Mouse (Mus musculus): Measurements from ENCODE around the gene Sipa1l1. TPM values are rescaled to one million over a fixed set of nuclear protein-coding genes. Genes with fewer than 3 reads are reported as not detected.
A peak's percentile ranks its signal among the peaks of the same experiment; 100 is the strongest.

Sipa1l1 gene
- polyA plus RNA-seq, 1 experiment from 2014 or later, result 14.1 TPM

DNA sequence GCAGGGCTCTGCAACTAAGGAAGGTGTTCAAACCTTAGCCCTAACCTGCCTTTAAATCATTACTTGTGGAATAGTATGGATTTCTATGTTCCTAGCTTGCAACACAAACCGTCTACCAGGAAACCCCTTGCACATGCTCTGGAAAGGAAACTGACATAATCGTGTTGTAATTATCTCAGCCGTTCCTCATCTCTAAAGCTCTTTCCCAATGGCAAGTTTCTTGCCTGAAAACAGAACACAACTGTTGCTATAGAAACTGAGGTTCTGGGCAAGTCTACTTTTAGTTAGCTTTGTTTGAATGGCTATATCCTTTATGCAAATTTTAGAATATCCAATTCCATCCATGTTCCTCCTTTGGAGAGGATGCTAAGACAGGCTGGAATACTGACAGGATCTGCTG, 217.9 kb downstream of the Sipa1l1 start:
- Histone ChIP-seq H3K27me3 (ENCODE audit: control insufficient read depth, insufficient read depth, low read length) (no peaks in the 10 kb centered on the region), H3K9me3 (ENCODE audit: control insufficient read depth, low read length) (no peaks in the 10 kb centered on the region), H3K9ac (no peak overlapping the region), H3K36me3 (replicated peaks; ENCODE audit: control insufficient read depth, insufficient read depth) (0 out of 2 replicates have a peak, but pooled peaks cover 4% of the 10 kb centered on the region), H3K4me2 (replicated peaks) (no peak overlapping the region), H3K27ac (no peak overlapping the region), H3K4me3 (replicated peaks; ENCODE audit: low read length) (no peak overlapping the region), H3K4me1 (replicated peaks; ENCODE audit: control insufficient read depth, insufficient read depth, low read length) (no peaks in the 10 kb centered on the region)
- 83% methylated on average over 3 of the region's 3 CpGs for WGBS
- no peak for ATAC-seq (ENCODE audit: low FRiP score)
- no peak for DNase-seq (ENCODE audit: low spot score)

DNA sequence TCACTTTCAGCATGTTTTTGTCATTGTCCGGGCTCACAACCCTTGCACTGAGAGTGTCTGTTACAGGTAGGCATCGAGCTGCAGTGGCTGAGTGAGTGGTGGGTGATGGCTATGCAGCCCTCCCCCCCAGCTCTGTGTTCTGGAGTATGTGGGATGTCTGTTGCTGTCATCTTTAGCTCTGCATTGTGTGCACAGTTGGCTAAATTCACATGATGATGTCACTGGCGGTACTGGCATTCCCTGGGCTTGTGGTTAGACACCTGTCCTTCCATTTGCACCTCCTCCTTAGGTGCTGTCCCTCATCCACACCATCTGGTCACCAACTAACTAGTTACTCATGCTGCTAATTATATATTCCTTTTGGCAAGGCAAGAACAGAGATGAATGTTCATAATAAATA, 218.5 kb downstream of the Sipa1l1 start:
- no peak for ATAC-seq (ENCODE audit: low FRiP score)
- 0 out of 2 replicates have a peak, but pooled peaks cover 4% of the 10 kb centered on the region for H3K36me3 ChIP-seq (replicated peaks; ENCODE audit: control insufficient read depth, insufficient read depth)
- no peaks in the 10 kb centered on the region for H3K4me1 ChIP-seq (replicated peaks; ENCODE audit: control insufficient read depth, insufficient read depth, low read length)
- H3K4me3 ChIP-seq (replicated peaks; ENCODE audit: low read length), result no peak overlapping the region
- no peaks in the 10 kb centered on the region for H3K27me3 ChIP-seq (ENCODE audit: control insufficient read depth, insufficient read depth, low read length)
- H3K4me2 ChIP-seq (replicated peaks), result no peak overlapping the region
- H3K9ac ChIP-seq, result no peak overlapping the region
- no peak for DNase-seq (ENCODE audit: low spot score)
- no peak overlapping the region for H3K27ac ChIP-seq
- H3K9me3 ChIP-seq (ENCODE audit: control insufficient read depth, low read length), result no peaks in the 10 kb centered on the region
- WGBS, result 90% methylated on average over 3 of the region's 3 CpGs

DNA sequence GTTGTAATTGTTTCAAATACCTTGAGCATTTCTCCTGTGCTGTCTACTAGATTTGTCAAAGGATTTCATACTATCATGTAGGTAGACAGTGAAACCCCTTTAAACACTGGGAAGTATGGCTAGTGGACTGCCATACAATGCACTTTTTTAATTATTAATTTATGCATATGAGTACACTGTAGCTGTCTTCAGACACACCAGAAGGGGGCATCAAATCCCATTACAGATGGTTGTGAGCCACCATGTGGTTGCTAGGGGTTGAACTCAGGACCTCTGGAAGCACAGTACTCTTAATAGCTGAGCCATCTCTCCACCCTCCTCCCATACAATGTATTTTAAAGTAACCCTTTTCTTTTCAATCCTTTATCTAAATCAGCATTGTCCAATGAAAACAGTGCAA, 219.0 kb downstream of the Sipa1l1 start:
- ATAC-seq (ENCODE audit: low FRiP score), result no peak
- Histone ChIP-seq H3K4me2 (replicated peaks) (no peak overlapping the region), H3K4me1 (replicated peaks; ENCODE audit: control insufficient read depth, insufficient read depth, low read length) (no peaks in the 10 kb centered on the region), H3K36me3 (replicated peaks; ENCODE audit: control insufficient read depth, insufficient read depth) (0 out of 2 replicates have a peak, but pooled peaks cover 4% of the 10 kb centered on the region), H3K9ac (no peak overlapping the region), H3K27ac (no peak overlapping the region), H3K4me3 (replicated peaks; ENCODE audit: low read length) (no peak overlapping the region), H3K27me3 (ENCODE audit: control insufficient read depth, insufficient read depth, low read length) (no peaks in the 10 kb centered on the region), H3K9me3 (ENCODE audit: control insufficient read depth, low read length) (no peaks in the 10 kb centered on the region)
- no peak for DNase-seq (ENCODE audit: low spot score)

DNA sequence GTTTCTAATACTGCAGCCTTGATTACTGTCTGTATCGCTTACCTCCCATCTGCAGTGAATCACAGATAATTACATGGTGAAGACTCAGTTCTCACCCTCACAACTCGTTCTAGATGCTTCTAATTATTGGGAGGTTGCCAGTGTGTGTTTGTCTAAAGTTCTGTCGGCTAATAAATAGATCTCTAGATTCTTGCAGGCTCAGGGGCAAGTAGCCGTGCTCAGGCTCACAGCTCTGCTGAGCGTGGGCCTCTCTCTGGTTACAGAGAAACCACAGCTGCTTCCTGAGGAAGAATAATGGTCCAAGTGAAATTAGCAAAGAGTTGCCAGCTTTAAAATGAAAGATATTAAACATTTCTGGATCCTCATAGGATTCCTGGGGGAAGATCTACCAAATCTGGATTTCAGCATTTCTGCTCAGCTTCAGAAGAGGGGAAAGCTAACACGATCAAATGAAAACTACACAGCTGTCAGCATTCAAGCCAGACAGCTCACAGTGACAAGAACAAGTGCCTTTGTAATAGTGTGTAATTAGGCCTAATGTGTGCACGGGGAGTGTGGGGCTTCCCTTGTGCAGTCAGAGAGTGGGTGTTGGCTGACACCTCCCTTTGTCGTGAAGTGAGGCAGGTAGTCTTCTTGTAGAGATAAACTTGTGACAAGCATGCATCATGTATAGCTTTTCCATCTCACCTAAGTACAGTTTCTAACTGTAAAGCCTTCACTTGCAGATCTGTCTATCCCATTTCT, 225.2 kb downstream of the Sipa1l1 start:
- Histone ChIP-seq H3K4me2 (replicated peaks) (no peak overlapping the region), H3K36me3 (replicated peaks; ENCODE audit: control insufficient read depth, insufficient read depth) (peaks cover 4% of the 10 kb centered on the region; the same call in 1 of the 2 replicates)

DNA sequence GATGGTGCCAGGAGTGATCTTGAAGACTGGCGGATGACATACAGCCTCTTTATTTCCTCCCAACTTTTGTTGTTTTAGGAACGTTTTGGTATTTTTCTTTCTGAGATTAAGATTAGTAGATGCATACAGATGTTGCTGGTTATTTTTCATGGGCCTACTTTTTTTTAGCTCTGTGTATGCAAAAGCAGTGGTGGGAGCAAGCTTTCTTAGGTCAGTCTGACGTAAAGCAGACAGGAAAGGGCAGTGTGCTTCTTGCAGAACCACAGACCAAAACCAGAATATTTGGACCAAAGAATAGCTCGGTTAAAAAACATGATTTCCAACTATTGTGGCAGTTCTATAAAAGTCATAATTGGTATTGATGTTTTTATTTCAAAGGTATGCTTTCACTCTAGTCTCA, 226.1 kb downstream of the Sipa1l1 start:
- no peak for ATAC-seq (ENCODE audit: low FRiP score)
- Histone ChIP-seq H3K4me3 (replicated peaks; ENCODE audit: low read length) (no peak overlapping the region), H3K27ac (no peak overlapping the region), H3K4me2 (replicated peaks) (no peak overlapping the region), H3K9ac (no peak overlapping the region), H3K27me3 (ENCODE audit: control insufficient read depth, insufficient read depth, low read length) (no peaks in the 10 kb centered on the region), H3K36me3 (replicated peaks; ENCODE audit: control insufficient read depth, insufficient read depth) (peaks cover 4% of the 10 kb centered on the region; the same call in 1 of the 2 replicates), H3K9me3 (ENCODE audit: control insufficient read depth, low read length) (no peaks in the 10 kb centered on the region), H3K4me1 (replicated peaks; ENCODE audit: control insufficient read depth, insufficient read depth, low read length) (no peaks in the 10 kb centered on the region)
- no peak for DNase-seq (ENCODE audit: low spot score)
- WGBS, result 88% methylated on average over 4 of the region's 4 CpGs

More for the DNA sequence above, 225.2 kb downstream of the Sipa1l1 start:
- Histone ChIP-seq H3K27ac (no peak overlapping the region), H3K9ac (no peak overlapping the region), H3K27me3 (ENCODE audit: control insufficient read depth, insufficient read depth, low read length) (no peaks in the 10 kb centered on the region), H3K4me3 (replicated peaks; ENCODE audit: low read length) (no peak overlapping the region), H3K4me1 (replicated peaks; ENCODE audit: control insufficient read depth, insufficient read depth, low read length) (no peaks in the 10 kb centered on the region), H3K9me3 (ENCODE audit: control insufficient read depth, low read length) (no peaks in the 10 kb centered on the region)
- no peak for ATAC-seq (ENCODE audit: low FRiP score)
- DNase-seq (ENCODE audit: low spot score), result no peak
- 53% methylated on average over 8 of the region's 8 CpGs for WGBS

DNA sequence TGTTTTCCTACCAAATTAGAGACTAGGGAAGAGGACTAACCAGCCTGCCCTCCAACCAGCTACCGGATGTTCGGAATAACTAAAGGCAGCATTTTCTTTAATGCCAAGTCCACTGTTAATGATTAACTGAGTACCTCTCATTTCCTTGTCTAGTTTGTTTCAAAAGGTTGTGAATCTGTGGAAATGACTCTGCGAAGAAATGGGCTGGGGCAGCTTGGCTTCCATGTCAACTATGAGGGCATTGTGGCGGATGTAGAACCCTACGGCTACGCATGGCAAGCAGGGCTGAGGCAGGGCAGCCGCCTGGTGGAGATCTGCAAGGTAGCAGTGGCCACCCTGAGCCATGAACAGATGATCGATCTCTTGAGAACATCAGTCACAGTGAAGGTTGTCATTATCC, 228.1 kb downstream of the Sipa1l1 start:
- WGBS, result 87% methylated on average over 8 of the region's 8 CpGs

DNA sequence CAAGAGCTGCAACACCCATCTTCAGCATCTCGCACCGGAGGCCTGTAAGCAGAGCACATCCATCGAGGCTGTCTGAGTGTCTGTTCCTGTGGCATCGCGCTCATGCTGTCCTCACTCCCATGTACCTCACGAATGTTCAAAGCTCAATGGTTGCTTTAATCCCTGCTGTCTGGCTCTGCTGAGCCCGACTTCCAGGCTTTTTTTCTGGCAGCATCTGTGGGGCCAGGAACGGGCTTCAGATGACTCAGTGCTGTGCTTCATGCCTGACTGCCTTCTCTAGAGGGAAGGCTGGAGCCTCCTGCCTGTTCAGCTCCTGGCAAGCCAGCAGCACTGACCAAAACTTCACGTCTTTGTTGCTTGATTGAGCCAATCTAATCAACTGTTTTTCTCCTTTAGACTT, 228.6 kb downstream of the Sipa1l1 start:
- WGBS, result 57% methylated on average over 9 of the region's 9 CpGs
- no peak for ATAC-seq (ENCODE audit: low FRiP score)
- H3K4me1 ChIP-seq (replicated peaks; ENCODE audit: control insufficient read depth, insufficient read depth, low read length), result no peaks in the 10 kb centered on the region
- no peak overlapping the region for H3K4me3 ChIP-seq (replicated peaks; ENCODE audit: low read length)
- no peaks in the 10 kb centered on the region for H3K9me3 ChIP-seq (ENCODE audit: control insufficient read depth, low read length)
- H3K27ac ChIP-seq, result no peak overlapping the region
- peak; percentile 29 for DNase-seq (ENCODE audit: low spot score)
- H3K9ac ChIP-seq, result no peak overlapping the region
- peaks cover 4% of the 10 kb centered on the region; the same call in 1 of the 2 replicates for H3K36me3 ChIP-seq (replicated peaks; ENCODE audit: control insufficient read depth, insufficient read depth)
- H3K27me3 ChIP-seq (ENCODE audit: control insufficient read depth, insufficient read depth, low read length), result no peaks in the 10 kb centered on the region
- no peak overlapping the region for H3K4me2 ChIP-seq (replicated peaks)

More for the DNA sequence above, 228.1 kb downstream of the Sipa1l1 start:
- no peaks in the 10 kb centered on the region for H3K27me3 ChIP-seq (ENCODE audit: control insufficient read depth, insufficient read depth, low read length)
- ATAC-seq (ENCODE audit: low FRiP score) (no peak), DNase-seq (ENCODE audit: low spot score) (no peak)
- H3K36me3 ChIP-seq (replicated peaks; ENCODE audit: control insufficient read depth, insufficient read depth), result peaks cover 4% of the 10 kb centered on the region; the same call in 1 of the 2 replicates
- H3K4me1 ChIP-seq (replicated peaks; ENCODE audit: control insufficient read depth, insufficient read depth, low read length), result no peaks in the 10 kb centered on the region
- no peak overlapping the region for H3K4me3 ChIP-seq (replicated peaks; ENCODE audit: low read length)
- no peak overlapping the region for H3K4me2 ChIP-seq (replicated peaks)
- no peak overlapping the region for H3K9ac ChIP-seq
- H3K27ac ChIP-seq, result no peak overlapping the region
- no peaks in the 10 kb centered on the region for H3K9me3 ChIP-seq (ENCODE audit: control insufficient read depth, low read length)

DNA sequence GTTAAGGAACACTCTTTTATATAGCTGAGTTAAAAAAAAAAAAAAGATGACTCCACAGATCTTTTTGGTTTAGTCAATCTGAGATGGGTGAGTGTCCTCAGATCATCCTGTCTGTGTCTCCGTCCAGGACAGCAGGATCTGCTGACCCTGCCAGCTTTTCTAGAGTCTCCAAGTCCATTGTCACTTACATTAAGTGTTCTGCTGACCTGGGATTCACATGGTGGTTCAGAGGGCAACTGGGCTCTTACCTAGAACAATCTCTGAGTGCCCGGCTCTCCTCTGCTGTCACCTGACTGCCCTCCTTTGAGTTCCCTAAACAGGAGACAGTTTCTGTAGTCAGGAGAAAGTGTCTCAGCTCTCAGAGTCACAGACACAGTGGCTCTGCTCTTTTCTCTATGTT, 229.8 kb downstream of the Sipa1l1 start:
- H3K4me3 ChIP-seq (replicated peaks; ENCODE audit: low read length), result no peak overlapping the region
- no peak overlapping the region for H3K9ac ChIP-seq
- no peaks in the 10 kb centered on the region for H3K9me3 ChIP-seq (ENCODE audit: control insufficient read depth, low read length)
- DNase-seq (ENCODE audit: low spot score) (no peak), ATAC-seq (ENCODE audit: low FRiP score) (no peak)
- no peaks in the 10 kb centered on the region for H3K4me1 ChIP-seq (replicated peaks; ENCODE audit: control insufficient read depth, insufficient read depth, low read length)
- peaks cover 10% of the 10 kb centered on the region; the same call in 1 of the 2 replicates for H3K36me3 ChIP-seq (replicated peaks; ENCODE audit: control insufficient read depth, insufficient read depth)
- 83% methylated on average over 2 of the region's 2 CpGs for WGBS
- H3K27ac ChIP-seq, result no peak overlapping the region
- no peaks in the 10 kb centered on the region for H3K27me3 ChIP-seq (ENCODE audit: control insufficient read depth, insufficient read depth, low read length)
- no peak overlapping the region for H3K4me2 ChIP-seq (replicated peaks)

DNA sequence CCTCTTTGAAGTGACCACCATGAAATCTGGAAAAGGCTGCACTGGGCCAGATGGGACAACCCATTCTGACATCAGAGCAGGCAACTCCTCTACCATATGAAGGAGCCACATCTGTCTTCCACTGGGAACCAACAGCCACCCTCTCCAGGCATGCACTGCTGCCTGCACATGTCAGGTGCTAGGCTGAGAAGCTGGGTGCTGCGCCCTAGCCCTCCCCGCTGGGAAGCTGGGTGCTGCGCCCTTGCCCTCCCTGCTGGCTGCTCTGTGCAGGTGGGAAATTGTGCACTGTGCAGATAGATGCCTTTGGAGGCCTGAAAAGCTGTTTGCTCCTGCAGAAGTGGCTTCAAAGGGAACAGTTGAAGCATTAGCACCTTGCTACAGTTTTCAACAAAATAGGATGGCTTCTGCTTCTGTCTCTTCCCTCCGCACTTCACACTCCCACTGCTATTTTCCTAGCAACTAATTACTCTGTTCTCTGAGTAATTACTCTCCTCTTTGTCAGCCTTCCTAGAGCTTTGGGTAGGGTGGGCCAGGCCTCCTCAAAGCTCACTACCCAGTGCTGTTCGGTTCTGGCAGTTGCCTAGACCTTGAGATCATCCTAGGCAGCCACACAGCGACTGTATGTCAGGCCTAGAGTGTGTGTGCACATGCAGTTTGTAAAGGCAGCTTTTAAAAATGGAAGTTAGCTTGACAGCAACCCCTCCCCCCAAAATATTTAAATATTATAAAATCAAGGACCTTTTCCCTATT, 231.0 kb downstream of the Sipa1l1 start:
- H3K4me2 ChIP-seq (replicated peaks), result no peak overlapping the region
- no peaks in the 10 kb centered on the region for H3K9me3 ChIP-seq (ENCODE audit: control insufficient read depth, low read length)
- 81% methylated on average over 6 of the region's 6 CpGs for WGBS
- no peaks in the 10 kb centered on the region for H3K27me3 ChIP-seq (ENCODE audit: control insufficient read depth, insufficient read depth, low read length)
- no peak overlapping the region for H3K9ac ChIP-seq
- ATAC-seq (ENCODE audit: low FRiP score), result no peak
- peaks cover 12% of the 10 kb centered on the region; the same call in 1 of the 2 replicates for H3K36me3 ChIP-seq (replicated peaks; ENCODE audit: control insufficient read depth, insufficient read depth)
- no peaks in the 10 kb centered on the region for H3K4me1 ChIP-seq (replicated peaks; ENCODE audit: control insufficient read depth, insufficient read depth, low read length)
- no peak overlapping the region for H3K4me3 ChIP-seq (replicated peaks; ENCODE audit: low read length)
- DNase-seq (ENCODE audit: low spot score), result no peak
- H3K27ac ChIP-seq, result no peak overlapping the region

Measured in hindbrain, embryonic 14.5 days (tissue).